Mouse (Mus musculus) MEL (cell line): ENCODE results near the gene Myo1c.

Experiments
- ETS1 ChIP-seq: IDR thresholded peaks from 2 replicates; pipeline ENCODE4 v1.6.1; 2012; ENCODE audit warnings: low read depth, mild to moderate bottlenecking, inconsistent platforms, low read length, improper control_type of control experiment, moderate library complexity
- GATA1 ChIP-seq: IDR thresholded peaks from 2 replicates; pipeline ENCODE4 v1.6.1; 2011; ENCODE audit warnings: low read depth, low read length, improper control_type of control experiment
- MAX ChIP-seq: IDR thresholded peaks from 2 replicates; pipeline ENCODE4 v1.6.1; 2011; ENCODE audit warnings: low read length, improper control_type of control experiment
- MAZ ChIP-seq: IDR thresholded peaks from 2 replicates; pipeline ENCODE4 v1.6.1; 2012; ENCODE audit warnings: low read depth, mild to moderate bottlenecking, inconsistent platforms, low read length, improper control_type of control experiment
- POLR2A ChIP-seq, 2 experiments: IDR thresholded peaks; 2 replicates each; pipeline ENCODE4 v1.6.1; 2011 to 2012; ENCODE audit warnings: low read length in 2 of 2, mild to moderate bottlenecking in 2 of 2, control low read depth in 1 of 2, improper control_type of control experiment in 1 of 2, low read depth in 1 of 2, moderate library complexity in 1 of 2; ENCODE audit not compliant: control insufficient read depth in 1 of 2, insufficient read depth in 1 of 2, poor library complexity in 1 of 2
- TAL1 ChIP-seq: IDR thresholded peaks from 2 replicates; pipeline ENCODE4 v1.6.1; 2012; ENCODE audit warnings: mild to moderate bottlenecking, inconsistent platforms, low read length, moderate library complexity, mixed read lengths

- TF ChIP-seq MAX = no peak
- TF ChIP-seq GATA1 = no peak
- TF ChIP-seq ETS1 = no peak
- no peak for TF ChIP-seq TAL1
- no peak for TF ChIP-seq POLR2A (IDR thresholded peaks at IDR 0.05; ENCODE audit: control insufficient read depth in 1 of 2, insufficient read depth in 1 of 2, low read depth in 1 of 2, low read length in 2 of 2, poor library complexity in 1 of 2)
- no peak for TF ChIP-seq MAZ
These were observed 6.6 kb downstream of the Myo1c start for GRCm38 (mm10) chr11:75656621-75657590.
